Mouse (Mus musculus): ENCODE measurements around the gene Dlgap4.

Gene Dlgap4

GRCm38 (mm10) chr2:156663162-156663561, 49.7 kb downstream of the Dlgap4 start:
- DNase-seq = no peak

- no peak for DNase-seq
Observed at GRCm38 (mm10) chr2:156664407-156664806, 50.9 kb downstream of the Dlgap4 start.

GRCm38 (mm10) chr2:156664993-156665518, 51.6 kb downstream of the Dlgap4 start:
- no peak for DNase-seq

- DNase-seq = no peak
Observed at GRCm38 (mm10) chr2:156665620-156666196, 52.2 kb downstream of the Dlgap4 start.

- DNase-seq = no peak
Observed at GRCm38 (mm10) chr2:156666231-156666630, 52.7 kb downstream of the Dlgap4 start.

GRCm38 (mm10) chr2:156667290-156667689, 53.8 kb downstream of the Dlgap4 start:
- DNase-seq = no peak

- DNase-seq = no peak
Observed at GRCm38 (mm10) chr2:156668625-156669024, 55.1 kb downstream of the Dlgap4 start.

- DNase-seq = no peak
Observed at GRCm38 (mm10) chr2:156673307-156673706, 59.8 kb downstream of the Dlgap4 start.

- peak; percentile 42 for DNase-seq
Observed at GRCm38 (mm10) chr2:156673881-156674669, 60.6 kb downstream of the Dlgap4 start.

- peak; percentile 77 for DNase-seq
Observed at GRCm38 (mm10) chr2:156676885-156677284, 63.4 kb downstream of the Dlgap4 start.

- DNase-seq = no peak
Observed at GRCm38 (mm10) chr2:156678112-156678511, 64.6 kb downstream of the Dlgap4 start.

- DNase-seq = no peak
Observed at GRCm38 (mm10) chr2:156682965-156683364, 69.5 kb downstream of the Dlgap4 start.

GRCm38 (mm10) chr2:156685999-156686398, 72.5 kb downstream of the Dlgap4 start:
- DNase-seq = no peak

GRCm38 (mm10) chr2:156686754-156687153, 73.2 kb downstream of the Dlgap4 start:
- no peak for DNase-seq

- no peak for DNase-seq
Observed at GRCm38 (mm10) chr2:156688604-156689003, 75.1 kb downstream of the Dlgap4 start.

- no peak for DNase-seq
Observed at GRCm38 (mm10) chr2:156690833-156691232, 77.3 kb downstream of the Dlgap4 start.

- no peak for DNase-seq
Observed at GRCm38 (mm10) chr2:156691746-156692145, 78.2 kb downstream of the Dlgap4 start.

- no peak for DNase-seq
Observed at GRCm38 (mm10) chr2:156693241-156693807, 79.8 kb downstream of the Dlgap4 start.

- no peak for DNase-seq
Observed at GRCm38 (mm10) chr2:156697261-156697660, 83.8 kb downstream of the Dlgap4 start.

- peak; percentile 60 for DNase-seq
Observed at GRCm38 (mm10) chr2:156698168-156698567, 84.7 kb downstream of the Dlgap4 start.

GRCm38 (mm10) chr2:156705473-156705872, 92.0 kb downstream of the Dlgap4 start:
- peak; percentile 87 for DNase-seq

GRCm38 (mm10) chr2:156716683-156717082, 103.2 kb downstream of the Dlgap4 start:
- DNase-seq = no peak

GRCm38 (mm10) chr2:156717320-156718281, 104.1 kb downstream of the Dlgap4 start:
- DNase-seq = peak; percentile 81

Measured in kidney, postnatal 10 days (tissue).